Mouse (Mus musculus): ENCODE results near the gene Gm8914. TPM values are rescaled to one million over a fixed set of nuclear protein-coding genes. Genes with fewer than 3 reads are reported as not detected.
"Not testable (repeated sequence)": the region's sequence is repeated elsewhere in the genome, so short reads cannot be mapped to it uniquely, and the experiment has no call there.

Gene Gm8914
- polyA plus RNA-seq (2015; fragmentation: Nextera tagmentation; extraction: Ambion mirVana), result not detected in 2 replicates

DNA sequence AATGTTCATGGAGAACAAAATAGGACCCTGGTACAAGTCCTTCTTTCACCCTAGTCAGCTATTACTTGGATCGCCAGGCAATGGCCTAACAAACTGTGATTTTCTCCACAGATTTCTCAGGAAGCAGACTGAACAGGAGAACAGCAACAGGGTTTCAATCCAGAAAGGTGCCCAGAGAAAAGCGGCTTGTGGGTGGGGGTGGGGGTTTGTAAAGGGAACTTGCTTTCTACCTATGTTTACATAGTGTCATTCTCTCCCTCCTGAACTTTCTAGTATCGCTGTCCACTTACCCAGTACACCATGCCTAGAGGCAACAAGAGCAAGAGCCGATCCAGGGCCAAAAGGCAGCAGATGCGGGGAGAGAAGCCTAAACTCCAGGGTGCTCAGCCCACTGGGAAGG, at the start of gene Gm8914:
TSS of gene Gm8914 (plus strand) at position 301 of the 400 bp plus-strand sequence.
- not testable (repeated sequence) for ATAC-seq (replicated peaks)
- no CpG with 5 or more reads among the region's 5 CpGs for WGBS

More for the DNA sequence above, at the start of gene Gm8914:
- H3K27me3 ChIP-seq; H3K9ac ChIP-seq (replicated peaks); H3K9me3 ChIP-seq; H3K4me1 ChIP-seq; H3K4me2 ChIP-seq (replicated peaks); H3K27ac ChIP-seq (replicated peaks); H3K4me3 ChIP-seq; H3K36me3 ChIP-seq: not testable (repeated sequence)

Other genes with a start within 250 kb of the Gm8914 start
- gene Mageb2, start 148.4 kb upstream of the Gm8914 start, polyA plus RNA-seq (2015; fragmentation: Nextera tagmentation; extraction: Ambion mirVana), result not detected in 2 replicates
- gene Gm5072, start 87.6 kb upstream of the Gm8914 start, polyA plus RNA-seq (2015; fragmentation: Nextera tagmentation; extraction: Ambion mirVana), result not detected in 2 replicates
- not detected in 2 replicates for gene 1700084M14Rik, start 95.8 kb downstream of the Gm8914 start, polyA plus RNA-seq (2015; fragmentation: Nextera tagmentation; extraction: Ambion mirVana)
- gene Gm14781, start 152.1 kb downstream of the Gm8914 start, polyA plus RNA-seq (2015; fragmentation: Nextera tagmentation; extraction: Ambion mirVana), result not detected in 2 replicates

Data from forebrain, embryonic 15.5 days (tissue).